Mouse (Mus musculus): ENCODE measurements at regions not wholly inside any gene's neighbourhood (a gene's known extent, or its start where the extent isn't known, plus 50 kb on each side); places are given as distances from the start of the nearest gene placed in this dataset.
A peak's percentile ranks its signal among the peaks of the same experiment; 100 is the strongest.

- H3K4me3 ChIP-seq (ENCODE audit: low read depth, low read length): no peak overlapping the region
- H3K27ac ChIP-seq (replicated peaks; ENCODE audit: low read depth, low read length): no peak overlapping the region
- no peaks in the 10 kb centered on the region for H3K9me3 ChIP-seq (ENCODE audit: control insufficient read depth, low read length)
- no peak overlapping the region for H3K9ac ChIP-seq (ENCODE audit: low read depth, low read length)
- H3K4me2 ChIP-seq (ENCODE audit: low read depth, low read length): no peak overlapping the region
- ATAC-seq (ENCODE audit: low read depth) (no peak), DNase-seq (ENCODE audit: low spot score) (no peak)
- no peaks in the 10 kb centered on the region for H3K27me3 ChIP-seq (replicated peaks; ENCODE audit: control insufficient read depth, insufficient read depth, low read length)
- no peaks in the 10 kb centered on the region for H3K36me3 ChIP-seq (ENCODE audit: control insufficient read depth, insufficient read depth, low read length)
- H3K4me1 ChIP-seq (ENCODE audit: control insufficient read depth, insufficient read depth, low read length): no peaks in the 10 kb centered on the region
Observed at GRCm38 (mm10) chr4:106112981-106113380, 203.0 kb upstream of the Usp24 start.

GRCm38 (mm10) chr4:106113747-106114146 is 202.3 kb upstream of the Usp24 start:
- DNase-seq (ENCODE audit: low spot score) (no peak), ATAC-seq (ENCODE audit: low read depth) (no peak)
- Histone ChIP-seq H3K4me2 (ENCODE audit: low read depth, low read length) (no peak overlapping the region), H3K9ac (ENCODE audit: low read depth, low read length) (no peak overlapping the region), H3K27ac (replicated peaks; ENCODE audit: low read depth, low read length) (no peak overlapping the region), H3K4me1 (ENCODE audit: control insufficient read depth, insufficient read depth, low read length) (no peaks in the 10 kb centered on the region), H3K4me3 (ENCODE audit: low read depth, low read length) (no peak overlapping the region), H3K36me3 (ENCODE audit: control insufficient read depth, insufficient read depth, low read length) (no peaks in the 10 kb centered on the region), H3K9me3 (ENCODE audit: control insufficient read depth, low read length) (no peaks in the 10 kb centered on the region), H3K27me3 (replicated peaks; ENCODE audit: control insufficient read depth, insufficient read depth, low read length) (no peaks in the 10 kb centered on the region)

- no peak overlapping the region for H3K9ac ChIP-seq (ENCODE audit: low read depth, low read length)
- ATAC-seq (ENCODE audit: low read depth) (no peak), DNase-seq (ENCODE audit: low spot score) (no peak)
- 77% methylated on average over 7 of the region's 7 CpGs for WGBS
- no peak overlapping the region for H3K4me2 ChIP-seq (ENCODE audit: low read depth, low read length)
- H3K9me3 ChIP-seq (ENCODE audit: control insufficient read depth, low read length): no peaks in the 10 kb centered on the region
- no peak overlapping the region for H3K4me3 ChIP-seq (ENCODE audit: low read depth, low read length)
- no peak overlapping the region for H3K27ac ChIP-seq (replicated peaks; ENCODE audit: low read depth, low read length)
- H3K4me1 ChIP-seq (ENCODE audit: control insufficient read depth, insufficient read depth, low read length): no peaks in the 10 kb centered on the region
- H3K27me3 ChIP-seq (replicated peaks; ENCODE audit: control insufficient read depth, insufficient read depth, low read length): no peaks in the 10 kb centered on the region
- no peaks in the 10 kb centered on the region for H3K36me3 ChIP-seq (ENCODE audit: control insufficient read depth, insufficient read depth, low read length)
Observed at GRCm38 (mm10) chr4:106116611-106117010, 199.4 kb upstream of the Usp24 start.

GRCm38 (mm10) chr4:106121306-106121705 is 194.7 kb upstream of the Usp24 start:
- no peak overlapping the region for H3K4me3 ChIP-seq (ENCODE audit: low read depth, low read length)
- H3K9ac ChIP-seq (ENCODE audit: low read depth, low read length): no peak overlapping the region
- no peaks in the 10 kb centered on the region for H3K36me3 ChIP-seq (ENCODE audit: control insufficient read depth, insufficient read depth, low read length)
- H3K27ac ChIP-seq (replicated peaks; ENCODE audit: low read depth, low read length): no peak overlapping the region
- WGBS: 77% methylated on average over 1 of the region's 1 CpGs
- H3K9me3 ChIP-seq (ENCODE audit: control insufficient read depth, low read length): no peaks in the 10 kb centered on the region
- no peaks in the 10 kb centered on the region for H3K27me3 ChIP-seq (replicated peaks; ENCODE audit: control insufficient read depth, insufficient read depth, low read length)
- no peak for ATAC-seq (ENCODE audit: low read depth)
- DNase-seq (ENCODE audit: low spot score): no peak
- H3K4me1 ChIP-seq (ENCODE audit: control insufficient read depth, insufficient read depth, low read length): peaks cover 2% of the 10 kb centered on the region; the same call in 1 of the 2 replicates
- H3K4me2 ChIP-seq (ENCODE audit: low read depth, low read length): no peak overlapping the region

GRCm38 (mm10) chr4:106123038-106123654 is 192.9 kb upstream of the Usp24 start:
- no peak for ATAC-seq (ENCODE audit: low read depth)
- no peaks in the 10 kb centered on the region for H3K9me3 ChIP-seq (ENCODE audit: control insufficient read depth, low read length)

GRCm38 (mm10) chr4:106127199-106127598 is 188.8 kb upstream of the Usp24 start:
- ATAC-seq (ENCODE audit: low read depth): no peak
- H3K4me2 ChIP-seq (ENCODE audit: low read depth, low read length): no peak overlapping the region
- WGBS: 36% methylated on average over 5 of the region's 5 CpGs

More at GRCm38 (mm10) chr4:106123038-106123654, 192.9 kb upstream of the Usp24 start:
- Histone ChIP-seq H3K4me1 (ENCODE audit: control insufficient read depth, insufficient read depth, low read length) (peaks cover 14% of the 10 kb centered on the region; the same call in 1 of the 2 replicates), H3K4me3 (ENCODE audit: low read depth, low read length) (no peak overlapping the region), H3K27ac (replicated peaks; ENCODE audit: low read depth, low read length) (no peak overlapping the region), H3K36me3 (ENCODE audit: control insufficient read depth, insufficient read depth, low read length) (no peaks in the 10 kb centered on the region), H3K9ac (ENCODE audit: low read depth, low read length) (no peak overlapping the region), H3K27me3 (replicated peaks; ENCODE audit: control insufficient read depth, insufficient read depth, low read length) (no peaks in the 10 kb centered on the region), H3K4me2 (ENCODE audit: low read depth, low read length) (no peak overlapping the region)
- 91% methylated on average over 8 of the region's 8 CpGs for WGBS
- DNase-seq (ENCODE audit: low spot score): no peak

GRCm38 (mm10) chr4:106127641-106128040 is 188.4 kb upstream of the Usp24 start:
- no peaks in the 10 kb centered on the region for H3K9me3 ChIP-seq (ENCODE audit: control insufficient read depth, low read length)
- DNase-seq (ENCODE audit: low spot score) (no peak), ATAC-seq (ENCODE audit: low read depth) (no peak)
- no peaks in the 10 kb centered on the region for H3K36me3 ChIP-seq (ENCODE audit: control insufficient read depth, insufficient read depth, low read length)
- no peak overlapping the region for H3K27ac ChIP-seq (replicated peaks; ENCODE audit: low read depth, low read length)
- no peaks in the 10 kb centered on the region for H3K27me3 ChIP-seq (replicated peaks; ENCODE audit: control insufficient read depth, insufficient read depth, low read length)
- H3K4me2 ChIP-seq (ENCODE audit: low read depth, low read length): no peak overlapping the region
- H3K9ac ChIP-seq (ENCODE audit: low read depth, low read length): no peak overlapping the region
- H3K4me3 ChIP-seq (ENCODE audit: low read depth, low read length): no peak overlapping the region
- 57% methylated on average over 7 of the region's 7 CpGs for WGBS
- H3K4me1 ChIP-seq (ENCODE audit: control insufficient read depth, insufficient read depth, low read length): peaks cover 33% of the 10 kb centered on the region

More at GRCm38 (mm10) chr4:106127199-106127598, 188.8 kb upstream of the Usp24 start:
- Histone ChIP-seq H3K9me3 (ENCODE audit: control insufficient read depth, low read length) (no peaks in the 10 kb centered on the region), H3K27me3 (replicated peaks; ENCODE audit: control insufficient read depth, insufficient read depth, low read length) (no peaks in the 10 kb centered on the region), H3K9ac (ENCODE audit: low read depth, low read length) (no peak overlapping the region), H3K4me1 (ENCODE audit: control insufficient read depth, insufficient read depth, low read length) (peaks cover 33% of the 10 kb centered on the region), H3K4me3 (ENCODE audit: low read depth, low read length) (no peak overlapping the region), H3K36me3 (ENCODE audit: control insufficient read depth, insufficient read depth, low read length) (no peaks in the 10 kb centered on the region), H3K27ac (replicated peaks; ENCODE audit: low read depth, low read length) (peak overlapping the region; percentile 54; the same call in 1 of the 2 replicates)
- peak; percentile 57 for DNase-seq (ENCODE audit: low spot score)

- WGBS: 20% methylated on average over 7 of the region's 7 CpGs
- DNase-seq (ENCODE audit: low spot score) (peak; percentile 90), ATAC-seq (ENCODE audit: low read depth) (peak; percentile 82)
- Histone ChIP-seq H3K27me3 (replicated peaks; ENCODE audit: control insufficient read depth, insufficient read depth, low read length) (no peaks in the 10 kb centered on the region), H3K4me3 (ENCODE audit: low read depth, low read length) (no peak overlapping the region), H3K4me1 (ENCODE audit: control insufficient read depth, insufficient read depth, low read length) (peaks cover 43% of the 10 kb centered on the region), H3K9ac (ENCODE audit: low read depth, low read length) (no peak overlapping the region), H3K36me3 (ENCODE audit: control insufficient read depth, insufficient read depth, low read length) (no peaks in the 10 kb centered on the region), H3K9me3 (ENCODE audit: control insufficient read depth, low read length) (no peaks in the 10 kb centered on the region), H3K4me2 (ENCODE audit: low read depth, low read length) (no peak overlapping the region), H3K27ac (replicated peaks; ENCODE audit: low read depth, low read length) (peak overlapping the region; percentile 80)
Observed at GRCm38 (mm10) chr4:106129327-106129726, 186.7 kb upstream of the Usp24 start.

- Histone ChIP-seq H3K27ac (replicated peaks; ENCODE audit: low read depth, low read length) (peak overlapping the region; percentile 80), H3K4me1 (ENCODE audit: control insufficient read depth, insufficient read depth, low read length) (peaks cover 45% of the 10 kb centered on the region), H3K4me2 (ENCODE audit: low read depth, low read length) (no peak overlapping the region), H3K27me3 (replicated peaks; ENCODE audit: control insufficient read depth, insufficient read depth, low read length) (no peaks in the 10 kb centered on the region), H3K9ac (ENCODE audit: low read depth, low read length) (no peak overlapping the region), H3K36me3 (ENCODE audit: control insufficient read depth, insufficient read depth, low read length) (no peaks in the 10 kb centered on the region), H3K9me3 (ENCODE audit: control insufficient read depth, low read length) (no peaks in the 10 kb centered on the region), H3K4me3 (ENCODE audit: low read depth, low read length) (no peak overlapping the region)
- 76% methylated on average over 2 of the region's 2 CpGs for WGBS
- ATAC-seq (ENCODE audit: low read depth) (no peak), DNase-seq (ENCODE audit: low spot score) (no peak)
Observed at GRCm38 (mm10) chr4:106129803-106130202, 186.2 kb upstream of the Usp24 start.

Data from embryonic facial prominence, embryonic 14.5 days (tissue).